Mouse (Mus musculus) olfactory bulb, adult 2 months (tissue): ENCODE data around the gene Olfr1287. TPM values are rescaled to one million over a fixed set of nuclear protein-coding genes. Genes with fewer than 3 reads are reported as not detected.

ENCODE experiments used
- H3K27ac ChIP-seq: fragments of 200-500 bp; 2 replicates; pipeline ENCODE4 v1.5.1; 2012; ENCODE audit warnings: low read depth, low read length; ENCODE audit not compliant: insufficient read depth
- H3K4me1 ChIP-seq: fragments of 200-500 bp; 2 replicates; pipeline ENCODE4 v1.6.1; 2012; ENCODE audit warnings: low read length; ENCODE audit not compliant: control insufficient read depth, insufficient read depth
- H3K4me3 ChIP-seq: fragments of 200-500 bp; 2 replicates; pipeline ENCODE4 v1.5.1; 2012; ENCODE audit warnings: mild to moderate bottlenecking, low read depth, low read length, moderate library complexity; ENCODE audit not compliant: insufficient read depth
- CTCF ChIP-seq: fragments of 200-500 bp; IDR thresholded peaks from 2 replicates; pipeline ENCODE4 v1.5.1; 2012; ENCODE audit warnings: low read depth, mild to moderate bottlenecking, low read length, moderate library complexity; ENCODE audit not compliant: insufficient read depth
- POLR2A ChIP-seq: fragments of 200-500 bp; IDR thresholded peaks from 2 replicates; pipeline ENCODE4 v1.6.1; 2012; ENCODE audit warnings: mild to moderate bottlenecking, low read depth, low read length, moderate library complexity; ENCODE audit not compliant: insufficient read depth
- WGBS: fragments of 180-500 bp; shearing (Covaris S2); methylation state at CpG from one replicate; pipeline ENCODE4 v1.1.7; 2018; 5-methylcytosine and 5-hydroxymethylcytosine counted together
- polyA plus RNA-seq: library from polyadenylated mRNA; stranded (reverse); fragments of >200 nt; gene quantifications from 2 replicates; pipeline ENCODE4 v1.2.4, GENCODE M21; 2012; ENCODE audit warnings: low replicate concordance; ENCODE audit not compliant: missing spikeins, insufficient read depth, insufficient read length

Gene Olfr1287
- polyA plus RNA-seq, result not detected in 2 replicates

- no peaks in the 10 kb centered on the region for H3K4me1 ChIP-seq
- no peak within 1 kb of the TSS for H3K27ac ChIP-seq
- 68% methylated on average over 1 of the region's 1 CpGs for WGBS
- H3K4me3 ChIP-seq, result no peak within 1 kb of the TSS
- TF ChIP-seq CTCF, result no peak
- no peak for TF ChIP-seq POLR2A
These were observed at the start of gene Olfr1287 for GRCm38 (mm10) chr2:111448842-111449241. TSS of gene Olfr1287 (plus strand) at chr2:111449142.

DNA sequence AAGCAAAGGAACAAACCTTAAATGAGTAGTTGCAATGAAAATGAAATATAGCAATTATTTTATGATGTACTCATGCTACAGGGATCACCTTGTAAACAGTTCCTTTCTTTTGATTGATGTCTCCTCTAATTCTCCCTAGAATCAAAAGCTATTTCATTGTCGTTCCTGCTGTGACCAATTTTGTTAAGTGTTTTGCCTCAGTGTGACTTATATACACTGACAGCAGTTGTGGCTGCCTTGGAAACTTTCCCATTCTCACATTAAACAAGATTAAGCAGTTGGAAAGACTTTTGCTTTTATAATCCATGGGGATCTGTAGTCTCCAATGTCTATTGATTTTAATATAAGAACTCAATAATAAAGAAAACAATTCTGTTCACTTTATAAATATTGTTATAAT lies 26.0 kb upstream of the Olfr1287 start, which contains the start of gene Olfr1286:
Gene Olfr1286, minus strand, starts transcription at position 185 of the 400 bp plus-strand sequence.
- WGBS, result 71% methylated on average over 1 of the region's 1 CpGs
- no peak for TF ChIP-seq POLR2A
- TF ChIP-seq CTCF, result no peak
- Histone ChIP-seq H3K4me1 (no peaks in the 10 kb centered on the region), H3K27ac (no peak within 1 kb of the TSS), H3K4me3 (no peak within 1 kb of the TSS)

DNA sequence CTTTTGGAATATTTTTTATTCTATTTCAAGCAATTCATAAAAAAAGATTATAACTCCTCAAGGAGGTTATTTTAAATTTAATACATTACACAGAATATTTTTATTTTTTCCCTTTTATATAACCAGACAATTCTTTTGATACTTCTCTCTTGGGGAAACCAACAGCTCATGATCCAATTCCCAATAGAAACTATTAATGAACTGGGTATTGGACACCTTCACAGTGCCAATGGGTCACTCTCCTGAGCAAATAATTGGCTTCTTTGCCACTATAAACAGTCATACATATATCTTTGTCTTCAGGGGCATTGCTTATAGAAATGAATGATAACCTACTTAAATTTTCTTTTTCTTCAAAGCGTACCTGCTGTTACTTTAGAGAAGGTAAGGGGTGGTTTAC lies 24.9 kb downstream of the Olfr1287 start, which contains the start of gene Olfr1288:
Gene Olfr1288, plus strand, starts transcription at position 301 of the 400 bp plus-strand sequence.
- Histone ChIP-seq H3K4me1 (no peaks in the 10 kb centered on the region), H3K27ac (no peak within 1 kb of the TSS), H3K4me3 (no peak within 1 kb of the TSS)
- TF ChIP-seq CTCF (no peak), POLR2A (no peak)
- WGBS, result 98% methylated on average over 1 of the region's 1 CpGs

DNA sequence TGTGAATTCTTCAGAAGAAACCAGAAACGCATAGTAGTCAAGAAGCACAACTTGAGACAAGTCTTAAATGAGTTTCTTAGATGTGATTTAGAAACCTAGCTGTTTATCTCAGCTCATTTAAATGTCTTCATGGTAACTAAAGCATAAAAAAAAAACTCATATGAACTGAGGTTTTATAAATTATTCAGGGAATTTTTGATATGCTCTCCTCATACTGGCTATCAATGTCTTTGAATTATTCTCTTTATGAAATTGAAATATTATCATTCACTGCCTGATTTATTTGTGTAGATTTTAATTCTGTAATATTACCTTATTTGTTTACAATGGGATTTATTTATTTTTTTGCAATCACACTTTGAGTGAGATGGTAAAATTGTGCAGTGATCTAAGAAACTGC lies 31.6 kb downstream of the Olfr1287 start, which contains the start of gene Olfr1289:
Gene Olfr1289, plus strand, starts transcription at position 301 of the 400 bp plus-strand sequence.
- no peak within 1 kb of the TSS for H3K4me3 ChIP-seq

GRCm38 (mm10) chr2:111493729-111494128 lies 44.8 kb downstream of the Olfr1287 start, which contains the start of gene Olfr1290:
TSS of gene Olfr1290 (minus strand) at chr2:111493829.
- WGBS, result 81% methylated on average over 5 of the region's 5 CpGs
- no peak within 1 kb of the TSS for H3K27ac ChIP-seq
- no peak within 1 kb of the TSS for H3K4me3 ChIP-seq
- TF ChIP-seq CTCF (no peak), POLR2A (no peak)
- no peaks in the 10 kb centered on the region for H3K4me1 ChIP-seq

More for the DNA sequence above, 31.6 kb downstream of the Olfr1287 start, which contains the start of gene Olfr1289:
- Histone ChIP-seq H3K4me1 (no peaks in the 10 kb centered on the region), H3K27ac (no peak within 1 kb of the TSS)
- WGBS, result 80% methylated on average over 1 of the region's 1 CpGs
- no peak for TF ChIP-seq CTCF
- no peak for TF ChIP-seq POLR2A

DNA sequence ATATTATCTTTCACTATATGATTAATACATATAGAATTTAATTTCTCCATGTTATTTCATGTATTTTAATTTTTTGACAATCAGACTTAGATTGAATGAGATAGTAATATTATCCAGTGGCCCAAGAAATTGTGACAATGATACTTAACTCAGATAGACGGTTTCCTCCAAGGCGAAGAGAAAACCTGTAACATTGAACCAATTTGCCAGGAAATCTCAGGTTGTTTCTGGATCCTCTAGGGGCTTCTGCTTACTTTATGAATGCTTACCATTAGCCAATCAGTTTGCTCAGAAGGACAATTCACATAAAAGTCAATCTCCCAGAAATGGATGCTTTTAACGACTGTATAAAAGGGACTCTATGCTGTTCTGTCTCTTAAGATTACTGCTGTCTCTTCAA lies 47.9 kb downstream of the Olfr1287 start, which contains the start of gene Olfr1291-ps1:
Gene Olfr1291-ps1, plus strand, starts transcription at position 301 of the 400 bp plus-strand sequence.
- H3K4me3 ChIP-seq, result no peak within 1 kb of the TSS
- no peaks in the 10 kb centered on the region for H3K4me1 ChIP-seq
- H3K27ac ChIP-seq, result no peak within 1 kb of the TSS
- 93% methylated on average over 3 of the region's 3 CpGs for WGBS
- TF ChIP-seq CTCF (no peak), POLR2A (no peak)

Other genes starting within 250 kb of the Olfr1287 start
- gene 4930430A15Rik, start 219.5 kb upstream of the Olfr1287 start, polyA plus RNA-seq, result not detected in 2 replicates
- not detected in 2 replicates for gene Olfr1275, start 213.9 kb upstream of the Olfr1287 start, polyA plus RNA-seq
- not detected in 2 replicates for gene Olfr1276, start 194.6 kb upstream of the Olfr1287 start, polyA plus RNA-seq
- gene Olfr1277, start 175.0 kb upstream of the Olfr1287 start, polyA plus RNA-seq, result not detected in 2 replicates
- not detected in 2 replicates for gene Olfr1278, start 159.0 kb upstream of the Olfr1287 start, polyA plus RNA-seq
- not detected in 2 replicates for gene Olfr1279, start 148.5 kb upstream of the Olfr1287 start, polyA plus RNA-seq
- gene Olfr1280, start 135.1 kb upstream of the Olfr1287 start, polyA plus RNA-seq, result not detected in 2 replicates
- not detected in 2 replicates for gene Olfr1281, start 122.6 kb upstream of the Olfr1287 start, polyA plus RNA-seq
- gene Olfr1282, start 113.1 kb upstream of the Olfr1287 start, polyA plus RNA-seq, result not detected in 2 replicates
- gene Olfr1283, start 82.4 kb upstream of the Olfr1287 start, polyA plus RNA-seq, result not detected in 2 replicates
- gene Olfr1284, start 73.6 kb upstream of the Olfr1287 start, polyA plus RNA-seq, result not detected in 2 replicates
- gene Olfr1286, start 26.0 kb upstream of the Olfr1287 start, polyA plus RNA-seq, result not detected in 2 replicates
- not detected in 2 replicates for gene Olfr1288, start 25.0 kb downstream of the Olfr1287 start, polyA plus RNA-seq
- gene Olfr1289, start 31.7 kb downstream of the Olfr1287 start, polyA plus RNA-seq, result not detected in 2 replicates
- gene Olfr1290, start 44.7 kb downstream of the Olfr1287 start, polyA plus RNA-seq, result not detected in 2 replicates
- not detected in 2 replicates for gene Olfr1291-ps1, start 48.0 kb downstream of the Olfr1287 start, polyA plus RNA-seq
- gene Olfr1293-ps, start 76.1 kb downstream of the Olfr1287 start, polyA plus RNA-seq, result not detected in 2 replicates
- gene Olfr1294, start 91.1 kb downstream of the Olfr1287 start, polyA plus RNA-seq, result not detected in 2 replicates
- not detected in 2 replicates for gene Olfr1295, start 120.5 kb downstream of the Olfr1287 start, polyA plus RNA-seq
- gene Olfr1297, start 177.4 kb downstream of the Olfr1287 start, polyA plus RNA-seq, result not detected in 2 replicates
- gene Olfr1298, start 200.1 kb downstream of the Olfr1287 start, polyA plus RNA-seq, result not detected in 2 replicates
- not detected in 2 replicates for gene Olfr1299, start 212.3 kb downstream of the Olfr1287 start, polyA plus RNA-seq